Mouse (Mus musculus) thymus, postnatal 4 days (tissue): ENCODE results near the gene Col23a1.

Source experiments
- DNase-seq: peaks from one replicate; pipeline ENCODE4 v3.0.0; 2021

Gene Col23a1

GRCm38 (mm10) chr11:51442599-51442998 is 152.9 kb downstream of the Col23a1 start:
- no peak for DNase-seq

- no peak for DNase-seq
Measured at GRCm38 (mm10) chr11:51443818-51444217, 154.1 kb downstream of the Col23a1 start.

- no peak for DNase-seq
Measured at GRCm38 (mm10) chr11:51444649-51445048, 154.9 kb downstream of the Col23a1 start.

- DNase-seq: peak; percentile 49
Measured at GRCm38 (mm10) chr11:51446711-51447425, 157.1 kb downstream of the Col23a1 start.

GRCm38 (mm10) chr11:51448256-51448655 is 158.5 kb downstream of the Col23a1 start:
- no peak for DNase-seq

- no peak for DNase-seq
Measured at GRCm38 (mm10) chr11:51448680-51449079, 159.0 kb downstream of the Col23a1 start.

GRCm38 (mm10) chr11:51449881-51450280 is 160.2 kb downstream of the Col23a1 start:
- DNase-seq: no peak

GRCm38 (mm10) chr11:51451281-51451680 is 161.6 kb downstream of the Col23a1 start:
- no peak for DNase-seq

- DNase-seq: no peak
Measured at GRCm38 (mm10) chr11:51451925-51452324, 162.2 kb downstream of the Col23a1 start.

- no peak for DNase-seq
Measured at GRCm38 (mm10) chr11:51453742-51454141, 164.0 kb downstream of the Col23a1 start.

- no peak for DNase-seq
Measured at GRCm38 (mm10) chr11:51455501-51455900, 165.8 kb downstream of the Col23a1 start.

GRCm38 (mm10) chr11:51457624-51458023 is 167.9 kb downstream of the Col23a1 start:
- DNase-seq: no peak

GRCm38 (mm10) chr11:51458649-51459048 is 168.9 kb downstream of the Col23a1 start:
- DNase-seq: no peak

GRCm38 (mm10) chr11:51459569-51460043 is 169.9 kb downstream of the Col23a1 start:
- DNase-seq: no peak

- no peak for DNase-seq
Measured at GRCm38 (mm10) chr11:51468737-51469136, 179.0 kb downstream of the Col23a1 start.

- DNase-seq: no peak
Measured at GRCm38 (mm10) chr11:51469341-51469831, 179.7 kb downstream of the Col23a1 start.

- no peak for DNase-seq
Measured at GRCm38 (mm10) chr11:51470383-51471144, 180.8 kb downstream of the Col23a1 start.

GRCm38 (mm10) chr11:51473686-51474085 is 184.0 kb downstream of the Col23a1 start:
- no peak for DNase-seq

- no peak for DNase-seq
Measured at GRCm38 (mm10) chr11:51476543-51476942, 186.8 kb downstream of the Col23a1 start.

GRCm38 (mm10) chr11:51477571-51477970 is 187.9 kb downstream of the Col23a1 start:
- no peak for DNase-seq

GRCm38 (mm10) chr11:51482251-51482650 is 192.5 kb downstream of the Col23a1 start:
- DNase-seq: no peak

GRCm38 (mm10) chr11:51485051-51485521 is 195.4 kb downstream of the Col23a1 start:
- no peak for DNase-seq

GRCm38 (mm10) chr11:51485775-51486464 is 196.2 kb downstream of the Col23a1 start:
- DNase-seq: no peak
